Mouse (Mus musculus) olfactory bulb, adult 2 months (tissue): ENCODE results near the gene Sema4d.

ENCODE experiments used
- CTCF ChIP-seq: fragments of 200-500 bp; IDR thresholded peaks from 2 replicates; pipeline ENCODE4 v1.5.1; 2012; ENCODE audit warnings: low read depth, mild to moderate bottlenecking, low read length, moderate library complexity; ENCODE audit not compliant: insufficient read depth
- POLR2A ChIP-seq: fragments of 200-500 bp; IDR thresholded peaks from 2 replicates; pipeline ENCODE4 v1.6.1; 2012; ENCODE audit warnings: mild to moderate bottlenecking, low read depth, low read length, moderate library complexity; ENCODE audit not compliant: insufficient read depth

DNA sequence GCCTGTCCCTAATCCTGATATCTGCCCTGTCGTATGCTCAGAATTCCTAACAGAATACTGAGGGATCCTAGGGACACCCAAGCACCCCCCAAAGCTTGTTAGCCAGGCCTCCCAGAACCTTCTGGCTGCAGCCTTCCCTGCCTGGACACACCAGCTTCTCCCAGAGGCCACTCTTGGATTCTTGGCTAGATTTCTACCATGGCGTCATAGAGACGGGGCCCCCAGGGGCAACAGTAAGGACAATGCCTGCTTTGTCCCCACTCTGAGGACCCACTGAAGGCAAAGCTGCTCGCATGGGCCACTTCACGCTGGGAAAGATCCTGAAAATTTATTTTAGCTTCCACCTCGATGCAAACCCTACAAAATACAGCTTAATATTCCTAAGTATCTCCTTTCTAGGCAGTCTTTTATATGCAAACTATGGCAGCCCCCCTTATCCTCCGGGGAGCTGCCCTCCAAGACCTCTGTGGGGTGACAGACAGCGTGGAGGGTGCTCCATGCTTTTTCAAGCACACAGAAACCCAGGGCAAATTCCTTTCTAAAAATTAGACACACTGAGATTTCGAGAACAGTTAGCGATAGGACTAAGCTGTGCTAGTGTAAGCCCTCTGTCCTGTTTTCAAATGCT lies 32.2 kb downstream of the Sema4d start:
- TF ChIP-seq CTCF (no peak), POLR2A (no peak)
